Mouse (Mus musculus): ENCODE data around the gene Ubl4a. TPM values are rescaled to one million over a fixed set of nuclear protein-coding genes. Genes with fewer than 3 reads are reported as not detected.

The Ubl4a gene
- total and polyA plus RNA-seq, 2 experiments from 2014 or later: 47.0 to 73.9 TPM

GRCm38 (mm10) chrX:74330166-74330930, 42.7 kb downstream of the Ubl4a start:
- H3K4me1 ChIP-seq (ENCODE audit: insufficient read depth): peaks cover 8% of the 10 kb centered on the region; the same call in 1 of the 2 replicates
- no peak for DNase-seq
- peak overlapping the region; percentile 55 for H3K4me2 ChIP-seq (ENCODE audit: low read depth)
- peak overlapping the region; percentile 85 for H3K27ac ChIP-seq (ENCODE audit: low read depth, low read length)
- no peak for TF ChIP-seq CTCF (IDR thresholded peaks at IDR 0.05; ENCODE audit: low read depth)
- WGBS: 15% methylated on average over 2 of the region's 2 CpGs
- 0 out of 2 replicates have a peak, but pooled peaks cover 6% of the 10 kb centered on the region for H3K36me3 ChIP-seq (ENCODE audit: insufficient read depth)
- H3K4me3 ChIP-seq (ENCODE audit: low read depth, low read length): peak overlapping the region; percentile 48
- no peak for ATAC-seq
- H3K9me3 ChIP-seq (ENCODE audit: low read length): no peaks in the 10 kb centered on the region
- no peaks in the 10 kb centered on the region for H3K27me3 ChIP-seq (ENCODE audit: insufficient read depth, low read length)
- peak overlapping the region; percentile 65; the same call in 1 of the 2 replicates for H3K9ac ChIP-seq

DNA sequence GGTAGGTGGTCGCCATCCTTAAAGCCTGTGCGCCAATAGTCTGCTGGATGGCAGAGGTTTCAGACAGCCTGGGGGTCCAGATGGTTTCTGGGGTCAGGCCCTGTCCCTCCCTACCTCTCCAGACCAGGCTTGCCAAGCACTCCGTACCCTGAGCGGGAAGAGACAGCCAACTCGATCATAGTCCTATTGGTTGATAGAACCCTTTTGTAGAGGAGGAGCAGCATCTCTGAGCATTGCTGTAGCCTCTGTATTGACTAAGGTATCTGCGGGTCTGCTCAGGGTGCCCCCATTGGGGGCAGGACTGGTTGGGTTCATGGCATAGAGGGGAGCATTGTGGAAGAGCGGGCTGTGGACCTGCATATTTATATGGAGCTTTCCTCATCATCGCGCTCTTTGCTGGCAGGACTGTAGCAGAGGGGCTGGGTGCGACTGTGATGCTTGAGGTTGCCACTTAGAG, 43.8 kb downstream of the Ubl4a start:
- WGBS: 35% methylated on average over 10 of the region's 10 CpGs

DNA sequence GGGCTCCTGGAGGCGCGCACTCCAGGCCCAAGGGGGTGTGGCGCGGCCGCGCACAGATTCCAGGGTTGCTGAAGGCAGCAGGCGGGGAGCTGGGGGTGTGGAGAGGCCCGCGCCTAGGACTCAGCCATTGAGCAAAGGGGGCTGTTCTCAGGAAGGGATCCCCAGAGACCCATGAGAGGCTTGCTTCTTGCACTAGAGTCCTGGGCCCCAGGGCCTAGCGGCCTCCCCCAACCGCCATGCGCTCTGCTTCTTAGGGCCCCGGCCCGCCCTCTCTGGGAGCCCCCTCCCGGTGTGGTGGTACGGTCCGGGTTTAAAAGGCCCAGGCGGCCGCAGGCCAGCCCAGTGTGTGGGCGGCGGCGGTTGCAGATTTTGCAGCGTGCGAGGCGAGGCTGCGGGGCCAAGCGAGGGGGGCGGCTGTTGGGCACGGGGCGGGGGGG, 44.3 kb downstream of the Ubl4a start, which contains the start of gene Plxna3:
Plxna3 (plus strand) TSS at position 342 of the 437 bp plus-strand sequence.
- no peak for TF ChIP-seq CTCF (IDR thresholded peaks at IDR 0.05; ENCODE audit: low read depth)
- peak; percentile 94 for ATAC-seq

More for the DNA sequence above, 43.8 kb downstream of the Ubl4a start:
- peak overlapping the region; percentile 55 for H3K4me2 ChIP-seq (ENCODE audit: low read depth)
- peaks cover 8% of the 10 kb centered on the region; the same call in 1 of the 2 replicates for H3K4me1 ChIP-seq (ENCODE audit: insufficient read depth)
- H3K27ac ChIP-seq (ENCODE audit: low read depth, low read length): peak overlapping the region; percentile 85
- H3K9me3 ChIP-seq (ENCODE audit: low read length): no peaks in the 10 kb centered on the region
- peak overlapping the region; percentile 48 for H3K4me3 ChIP-seq (ENCODE audit: low read depth, low read length)
- no peak for TF ChIP-seq CTCF (IDR thresholded peaks at IDR 0.05; ENCODE audit: low read depth)
- peak overlapping the region; percentile 65 for H3K9ac ChIP-seq
- H3K27me3 ChIP-seq (ENCODE audit: insufficient read depth, low read length): no peaks in the 10 kb centered on the region
- ATAC-seq (peak; percentile 63), DNase-seq (peak; percentile 44)
- H3K36me3 ChIP-seq (ENCODE audit: insufficient read depth): no peaks in the 10 kb centered on the region

More for the DNA sequence above, 44.3 kb downstream of the Ubl4a start, which contains the start of gene Plxna3:
- Histone ChIP-seq H3K36me3 (ENCODE audit: insufficient read depth) (no peaks in the 10 kb centered on the region), H3K4me2 (ENCODE audit: low read depth) (peak within 1 kb of the TSS; percentile 55), H3K27me3 (ENCODE audit: insufficient read depth, low read length) (no peaks in the 10 kb centered on the region), H3K9ac (peak within 1 kb of the TSS; percentile 65), H3K9me3 (ENCODE audit: low read length) (no peaks in the 10 kb centered on the region), H3K4me3 (ENCODE audit: low read depth, low read length) (peak within 1 kb of the TSS; percentile 48), H3K27ac (ENCODE audit: low read depth, low read length) (peak within 1 kb of the TSS; percentile 85), H3K4me1 (ENCODE audit: insufficient read depth) (peaks cover 8% of the 10 kb centered on the region; the same call in 1 of the 2 replicates)
- 29% methylated on average over 30 of the region's 30 CpGs for WGBS
- peak; percentile 86 for DNase-seq

Small RNAs within 50 kb of the gene (microRNA-seq; reads per million reads assigned to microRNA genes)
- 0.73 to 1.2 reads per million in 2 experiments for gene Mir7092

Other genes starting within 250 kb of the Ubl4a start
- gene Opn1mw, start 245.8 kb downstream of the Ubl4a start, total RNA-seq (2014; rRNA removed): not detected in 2 replicates
- not detected in 2 replicates for gene Opn1mw, start 245.8 kb downstream of the Ubl4a start, polyA plus RNA-seq (2015; fragmentation: Nextera tagmentation; extraction: Ambion mirVana)
- gene Mecp2, start 237.9 kb downstream of the Ubl4a start, total RNA-seq (2014; rRNA removed): 56.7 and 80.9 TPM in 2 replicates
- gene Mecp2, start 237.9 kb downstream of the Ubl4a start, polyA plus RNA-seq (2015; fragmentation: Nextera tagmentation; extraction: Ambion mirVana): 11.4 and 12.4 TPM in 2 replicates
- not detected in 2 replicates for gene Tex28, start 205.4 kb downstream of the Ubl4a start, total RNA-seq (2014; rRNA removed)
- not detected in 2 replicates for gene Tex28, start 205.4 kb downstream of the Ubl4a start, polyA plus RNA-seq (2015; fragmentation: Nextera tagmentation; extraction: Ambion mirVana)
- not detected in 2 replicates for gene Tktl1, start 196.0 kb downstream of the Ubl4a start, total RNA-seq (2014; rRNA removed)
- gene Tktl1, start 196.0 kb downstream of the Ubl4a start, polyA plus RNA-seq (2015; fragmentation: Nextera tagmentation; extraction: Ambion mirVana): 0.06 TPM in 1 of 2 replicates, not detected in the other
- 327 and 336 TPM in 2 replicates for gene Flna, start 123.4 kb downstream of the Ubl4a start, total RNA-seq (2014; rRNA removed)
- 35.5 and 45.1 TPM in 2 replicates for gene Flna, start 123.4 kb downstream of the Ubl4a start, polyA plus RNA-seq (2015; fragmentation: Nextera tagmentation; extraction: Ambion mirVana)
- 51.6 and 73.2 TPM in 2 replicates for gene Emd, start 118.5 kb downstream of the Ubl4a start, total RNA-seq (2014; rRNA removed)
- 16.9 and 21.0 TPM in 2 replicates for gene Emd, start 118.5 kb downstream of the Ubl4a start, polyA plus RNA-seq (2015; fragmentation: Nextera tagmentation; extraction: Ambion mirVana)
- gene Rpl10, start 102.4 kb downstream of the Ubl4a start, total RNA-seq (2014; rRNA removed): 2,018 and 2,171 TPM in 2 replicates
- gene Rpl10, start 102.4 kb downstream of the Ubl4a start, polyA plus RNA-seq (2015; fragmentation: Nextera tagmentation; extraction: Ambion mirVana): 467 and 512 TPM in 2 replicates
- 54.5 and 80.6 TPM in 2 replicates for gene Taz, start 91.3 kb downstream of the Ubl4a start, total RNA-seq (2014; rRNA removed)
- 45.7 and 58.1 TPM in 2 replicates for gene Taz, start 91.3 kb downstream of the Ubl4a start, polyA plus RNA-seq (2015; fragmentation: Nextera tagmentation; extraction: Ambion mirVana)
- 1.3 and 2.2 TPM in 2 replicates for gene Dnase1l1, start 90.9 kb downstream of the Ubl4a start, total RNA-seq (2014; rRNA removed)
- 3.1 and 3.4 TPM in 2 replicates for gene Dnase1l1, start 90.9 kb downstream of the Ubl4a start, polyA plus RNA-seq (2015; fragmentation: Nextera tagmentation; extraction: Ambion mirVana)
- 215 and 250 TPM in 2 replicates for gene Atp6ap1, start 76.1 kb downstream of the Ubl4a start, total RNA-seq (2014; rRNA removed)
- 260 and 318 TPM in 2 replicates for gene Atp6ap1, start 76.1 kb downstream of the Ubl4a start, polyA plus RNA-seq (2015; fragmentation: Nextera tagmentation; extraction: Ambion mirVana)
- gene Gdi1, start 68.2 kb downstream of the Ubl4a start, total RNA-seq (2014; rRNA removed): 457 and 498 TPM in 2 replicates
- 761 and 979 TPM in 2 replicates for gene Gdi1, start 68.2 kb downstream of the Ubl4a start, polyA plus RNA-seq (2015; fragmentation: Nextera tagmentation; extraction: Ambion mirVana)
- 16.2 and 16.8 TPM in 2 replicates for gene Fam50a, start 60.2 kb downstream of the Ubl4a start, total RNA-seq (2014; rRNA removed)
- 49.6 and 64.3 TPM in 2 replicates for gene Fam50a, start 60.2 kb downstream of the Ubl4a start, polyA plus RNA-seq (2015; fragmentation: Nextera tagmentation; extraction: Ambion mirVana)
- gene Plxna3, start 44.2 kb downstream of the Ubl4a start, total RNA-seq (2014; rRNA removed): 109 and 143 TPM in 2 replicates
- 17.7 and 22.9 TPM in 2 replicates for gene Plxna3, start 44.2 kb downstream of the Ubl4a start, polyA plus RNA-seq (2015; fragmentation: Nextera tagmentation; extraction: Ambion mirVana)
- 62.5 and 67.3 TPM in 2 replicates for gene Lage3, start 19.6 kb downstream of the Ubl4a start, total RNA-seq (2014; rRNA removed)
- gene Lage3, start 19.6 kb downstream of the Ubl4a start, polyA plus RNA-seq (2015; fragmentation: Nextera tagmentation; extraction: Ambion mirVana): 68.7 and 80.4 TPM in 2 replicates
- 6.5 and 6.6 TPM in 2 replicates for gene Slc10a3, start 131 bp upstream of the Ubl4a start, total RNA-seq (2014; rRNA removed)
- 4.6 and 4.8 TPM in 2 replicates for gene Slc10a3, start 131 bp upstream of the Ubl4a start, polyA plus RNA-seq (2015; fragmentation: Nextera tagmentation; extraction: Ambion mirVana)
- gene Fam3a, start 20.1 kb upstream of the Ubl4a start, total RNA-seq (2014; rRNA removed): 24.5 and 33.6 TPM in 2 replicates
- 28.9 and 31.6 TPM in 2 replicates for gene Fam3a, start 20.1 kb upstream of the Ubl4a start, polyA plus RNA-seq (2015; fragmentation: Nextera tagmentation; extraction: Ambion mirVana)
- 30.6 and 41.4 TPM in 2 replicates for gene Ikbkg, start 20.1 kb upstream of the Ubl4a start, total RNA-seq (2014; rRNA removed)
- gene Ikbkg, start 20.1 kb upstream of the Ubl4a start, polyA plus RNA-seq (2015; fragmentation: Nextera tagmentation; extraction: Ambion mirVana): 11.0 and 13.7 TPM in 2 replicates
- gene G6pdx, start 56.0 kb upstream of the Ubl4a start, total RNA-seq (2014; rRNA removed): 47.6 and 50.5 TPM in 2 replicates
- gene G6pdx, start 56.0 kb upstream of the Ubl4a start, polyA plus RNA-seq (2015; fragmentation: Nextera tagmentation; extraction: Ambion mirVana): 45.1 and 48.8 TPM in 2 replicates
- 0.38 TPM in 1 of 2 replicates, not detected in the other for gene Gm6880, start 108.2 kb upstream of the Ubl4a start, total RNA-seq (2014; rRNA removed)
- gene Gm6880, start 108.2 kb upstream of the Ubl4a start, polyA plus RNA-seq (2015; fragmentation: Nextera tagmentation; extraction: Ambion mirVana): not detected in 2 replicates
- gene Olfr1326-ps1, start 201.7 kb upstream of the Ubl4a start, total RNA-seq (2014; rRNA removed): not detected in 2 replicates
- gene Olfr1326-ps1, start 201.7 kb upstream of the Ubl4a start, polyA plus RNA-seq (2015; fragmentation: Nextera tagmentation; extraction: Ambion mirVana): not detected in 2 replicates
- not detected in 2 replicates for gene Olfr1325, start 219.5 kb upstream of the Ubl4a start, total RNA-seq (2014; rRNA removed)
- not detected in 2 replicates for gene Olfr1325, start 219.5 kb upstream of the Ubl4a start, polyA plus RNA-seq (2015; fragmentation: Nextera tagmentation; extraction: Ambion mirVana)